Comparison of ENCODE assay signal across 12 mouse cellular contexts in the genomic region with DNA sequence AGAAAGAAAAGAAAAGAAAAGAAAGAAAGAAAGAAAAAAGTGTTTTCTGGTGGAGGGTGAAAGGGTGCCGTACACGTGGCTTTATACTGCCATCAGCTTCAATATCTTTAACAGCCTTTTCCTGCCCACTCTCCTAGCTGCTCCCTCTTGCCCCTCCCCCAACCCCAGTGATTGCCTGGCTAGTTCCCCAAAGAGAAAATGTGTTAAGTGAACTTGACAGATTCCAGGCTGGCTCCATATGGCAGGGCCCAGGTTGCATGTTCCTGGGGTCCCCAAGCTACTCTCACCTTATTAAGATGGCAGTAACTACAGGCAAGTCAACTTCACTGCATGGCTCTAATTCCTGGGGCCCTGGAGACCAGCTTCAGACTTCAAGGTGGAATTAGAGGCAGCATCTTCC.
A peak's percentile ranks its signal among the peaks of the same experiment; 100 is the strongest.
DNase-seq lines count a peak whose midpoint lies in the region; ATAC-seq lines count a peak whose summit lies in the region.
"Had no signal": no experiment of that assay in that cellular context is flagged by ENCODE, and none has a peak within 500 bp of the region (broad histone marks: within the 10 kb centered on the region; RNA-seq: fewer than 3 reads in every experiment).

No protein-coding gene starts in this region.

- H3K9ac ChIP-seq in forebrain, embryonic 12.5 days: no peak overlapping the region
- H3K9ac ChIP-seq: lung, embryonic 15.5 days had no signal

- no peaks in the 10 kb centered on the region for H3K36me3 ChIP-seq in forebrain, embryonic 12.5 days (replicated peaks)
- H3K36me3 ChIP-seq: lung, embryonic 15.5 days had no signal

- 51% methylated on average over 2 of the region's 2 CpGs for WGBS in forebrain, embryonic 12.5 days

- H3K27ac ChIP-seq in forebrain, embryonic 12.5 days: no peak overlapping the region
- H3K27ac ChIP-seq: lung, embryonic 15.5 days had no signal

- DNase-seq in heart, adult 11 months: peak; percentile 36
- no peak for DNase-seq in heart, postnatal 25 days (ENCODE audit: low spot score)
- peak; percentile 63 for DNase-seq in cerebellum, adult 11 months
- peak; percentile 34 for DNase-seq in layer of hippocampus, postnatal 14 days (ENCODE audit: low spot score in 2 of 2)
- no peak for DNase-seq in frontal cortex, postnatal 36 days (ENCODE audit: low spot score in 2 of 2)
- DNase-seq in thymus, postnatal 0 days (ENCODE audit: low spot score): no peak
- DNase-seq in gastrocnemius, postnatal 25 days: no peak
- DNase-seq: thymus, postnatal 25 days had no signal

- no peak overlapping the region for H3K4me3 ChIP-seq in forebrain, embryonic 12.5 days (replicated peaks)
- H3K4me3 ChIP-seq: lung, embryonic 15.5 days had no signal

- ATAC-seq in forebrain, embryonic 12.5 days (ENCODE audit: low FRiP score): 0 out of 2 replicates have a peak, but pooled peaks have one; percentile 27
- ATAC-seq: Patski had no signal

- H3K9me3 ChIP-seq in forebrain, embryonic 12.5 days: no peaks in the 10 kb centered on the region
- H3K9me3 ChIP-seq: lung, embryonic 15.5 days had no signal

- no peaks in the 10 kb centered on the region for H3K4me1 ChIP-seq in forebrain, embryonic 12.5 days
- H3K4me1 ChIP-seq: lung, embryonic 15.5 days had no signal

- H3K27me3 ChIP-seq in forebrain, embryonic 12.5 days: 0 out of 2 replicates have a peak, but pooled peaks cover 5% of the 10 kb centered on the region
- H3K27me3 ChIP-seq: lung, embryonic 15.5 days had no signal

- no peak overlapping the region for H3K4me2 ChIP-seq in forebrain, embryonic 12.5 days
- H3K4me2 ChIP-seq: heart, embryonic 11.5 days; lung, embryonic 15.5 days had no signal

- intact Hi-C loops in heart, postnatal 25 days (cut with DNase I): no loop called here

Comparison
In these comparisons a context has a peak if more than half of its experiments do, and no peak if none do; other contexts are left out.
1. DNase-seq: peak in heart, adult 11 months (single experiment), cerebellum, adult 11 months (single experiment) and layer of hippocampus, postnatal 14 days (2 of 2); none in heart, postnatal 25 days (single experiment), frontal cortex, postnatal 36 days (0 of 2), thymus, postnatal 0 days (single experiment) and gastrocnemius, postnatal 25 days (single experiment).